Comparison of ENCODE assay signal across 9 mouse cellular contexts in the genomic region with DNA sequence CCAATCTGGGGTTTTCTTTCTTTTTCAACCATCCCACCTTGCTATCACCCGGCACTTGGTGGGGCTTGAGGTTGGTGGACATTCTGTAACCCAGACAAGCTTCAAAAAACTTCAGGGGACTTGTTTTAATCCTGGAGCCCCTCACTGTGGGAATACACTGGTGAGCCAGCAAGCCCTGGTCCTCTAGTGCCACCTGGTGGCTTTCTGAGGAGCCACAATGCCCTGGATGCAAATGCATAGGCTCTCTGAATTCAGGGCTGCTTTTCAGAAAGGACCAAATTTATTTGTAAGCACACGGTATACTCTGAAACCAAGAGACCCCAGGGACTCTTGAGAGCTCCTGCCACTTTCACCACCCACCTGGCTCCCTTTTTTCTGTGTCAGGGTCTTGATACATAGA. TPM values are rescaled to one million over a fixed set of nuclear protein-coding genes. Genes with fewer than 3 reads are reported as not detected.
DNase-seq lines count a peak whose midpoint lies in the region; ATAC-seq lines count a peak whose summit lies in the region.
"Had no signal": no experiment of that assay in that cellular context is flagged by ENCODE, and none has a peak within 500 bp of the region (broad histone marks: within the 10 kb centered on the region; RNA-seq: fewer than 3 reads in every experiment).

No protein-coding gene starts in this region.

- peaks cover 36% of the 10 kb centered on the region for H3K36me3 ChIP-seq in kidney, embryonic 14.5 days (ENCODE audit: control insufficient read depth, insufficient read depth, low read length)

- no peak overlapping the region for H3K9ac ChIP-seq in kidney, embryonic 14.5 days (ENCODE audit: low read depth, low read length)
- H3K9ac ChIP-seq: neural tube, embryonic 12.5 days had no signal

- no peak overlapping the region for H3K4me2 ChIP-seq in kidney, embryonic 14.5 days (replicated peaks; ENCODE audit: low read depth, low read length)
- H3K4me2 ChIP-seq: neural tube, embryonic 12.5 days had no signal

- peak; percentile 61 for DNase-seq in urinary bladder, postnatal 14 days (ENCODE audit: low spot score)
- no peak for DNase-seq in urinary bladder, adult 2 months (ENCODE audit: low spot score)
- peak; percentile 38 for DNase-seq in cerebellum, adult 8-10 months
- peak; percentile 54 for DNase-seq in forelimb bud, embryonic 11.5 days (ENCODE audit: low read depth, low spot score)
- DNase-seq in lung, adult 18-20 months: peak; percentile 37 to 51
- DNase-seq in ovary, postnatal 36 days (ENCODE audit: low spot score): peak; percentile 53
- DNase-seq in urinary bladder, postnatal 25 days (ENCODE audit: low spot score): peak; percentile 52

- no peak overlapping the region for H3K4me3 ChIP-seq in kidney, embryonic 14.5 days (ENCODE audit: low read length)
- H3K4me3 ChIP-seq: neural tube, embryonic 12.5 days had no signal

- H3K9me3 ChIP-seq in kidney, embryonic 14.5 days (ENCODE audit: control insufficient read depth, low read length): no peaks in the 10 kb centered on the region
- H3K9me3 ChIP-seq: neural tube, embryonic 12.5 days had no signal

- H3K27me3 ChIP-seq in kidney, embryonic 14.5 days (ENCODE audit: control insufficient read depth, insufficient read depth, low read length): no peaks in the 10 kb centered on the region
- H3K27me3 ChIP-seq: neural tube, embryonic 12.5 days had no signal

- WGBS in kidney, embryonic 14.5 days: 24% methylated on average over 2 of the region's 2 CpGs

- no peak overlapping the region for H3K27ac ChIP-seq in kidney, embryonic 14.5 days (ENCODE audit: low read depth, low read length)
- H3K27ac ChIP-seq: neural tube, embryonic 12.5 days had no signal

- ATAC-seq in kidney, embryonic 14.5 days (ENCODE audit: low FRiP score, low TSS enrichment): 0 out of 2 replicates have a peak, but pooled peaks have one; percentile 56

- no peaks in the 10 kb centered on the region for H3K4me1 ChIP-seq in kidney, embryonic 14.5 days (ENCODE audit: control insufficient read depth, insufficient read depth, low read length)
- H3K4me1 ChIP-seq: neural tube, embryonic 12.5 days had no signal

RNA-seq across cellular contexts. Expression of a gene that starts 17.2 kb away (rescaled TPM):
- polyA plus RNA-seq in urinary bladder, adult 2 months (2012; rRNA removed): 6.6 and 7.4 TPM in 2 replicates
- 13.2 and 15.6 TPM in 2 replicates for polyA plus RNA-seq in kidney, embryonic 14.5 days (2014; fragmentation: Nextera tagmentation; extraction: Ambion mirVana)

RNA-seq across cellular contexts. Expression of a gene that starts 23.3 kb away (rescaled TPM):
- 0.95 and 2.0 TPM in 2 replicates for polyA plus RNA-seq in urinary bladder, adult 2 months (2012; rRNA removed)
- 16.6 and 17.3 TPM in 2 replicates for polyA plus RNA-seq in kidney, embryonic 14.5 days (2014; fragmentation: Nextera tagmentation; extraction: Ambion mirVana)

RNA-seq across cellular contexts. Expression of a gene that starts 31.3 kb away (rescaled TPM):
- polyA plus RNA-seq in urinary bladder, adult 2 months (2012; rRNA removed): not detected in 2 replicates
- polyA plus RNA-seq in kidney, embryonic 14.5 days (2014; fragmentation: Nextera tagmentation; extraction: Ambion mirVana): 0.09 and 0.16 TPM in 2 replicates
